Mouse (Mus musculus) heart, postnatal 14 days (tissue): ENCODE measurements around the gene Il24. TPM values are rescaled to one million over a fixed set of nuclear protein-coding genes. Genes with fewer than 3 reads are reported as not detected.
A peak's percentile ranks its signal among the peaks of the same experiment; 100 is the strongest.

ENCODE experiments used
- DNase-seq, 2 experiments: peaks; one replicate each; pipeline ENCODE4 v3.0.0; 2021 to 2022
- intact Hi-C: fragments of 180-260 bp; cut with DNase I; formaldehyde crosslinking; loops from one replicate; pipeline ENCODE4 v1.15.1; 2025
- total RNA-seq, 2 experiments: library from RNA; stranded (reverse); gene quantifications; 2 replicates each; pipeline ENCODE4 v1.2.3; 2021

The Il24 gene
- total RNA-seq, 2 experiments from 2014 or later = not detected

DNA sequence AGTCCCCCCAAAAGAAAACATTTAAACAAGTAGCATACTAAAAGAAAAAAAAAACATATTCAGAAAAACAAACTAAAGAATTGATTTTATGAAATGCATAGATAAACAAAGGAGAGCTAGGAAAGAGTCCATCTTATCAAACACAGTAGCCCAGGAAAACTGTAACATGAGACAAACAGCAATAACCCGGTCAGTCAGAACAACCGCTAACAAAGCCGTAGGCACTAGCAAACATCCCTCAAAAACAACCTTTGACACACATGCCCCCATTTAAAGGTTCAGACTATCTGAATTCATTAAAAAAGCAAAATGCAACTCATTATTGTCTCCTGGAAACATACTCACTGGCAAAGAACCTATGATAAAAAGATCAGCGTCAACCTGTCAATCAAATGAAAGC is 29.8 kb downstream of the Il24 start:
- no peak for DNase-seq
- intact Hi-C loops = no loop called here

DNA sequence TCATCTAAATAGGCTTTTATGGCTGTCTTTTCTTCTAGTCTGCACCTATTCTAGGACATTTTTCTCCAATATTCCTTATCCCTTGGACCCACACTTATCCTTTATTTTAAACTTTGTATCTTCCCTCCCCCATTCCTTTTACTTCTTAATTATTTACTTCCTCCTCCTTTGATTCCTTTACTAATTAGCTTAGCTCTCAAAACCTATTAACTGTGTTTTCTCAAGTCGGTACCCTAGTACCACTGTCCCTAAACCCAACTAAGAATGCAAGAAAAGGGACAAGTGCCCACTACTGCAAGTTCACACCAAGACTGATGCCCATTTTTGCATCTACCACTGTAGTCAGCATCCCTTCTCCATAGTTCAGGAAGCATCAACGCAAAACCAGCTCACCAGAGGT is 31.5 kb downstream of the Il24 start:
- no peak for DNase-seq
- intact Hi-C loops = no loop called here

DNA sequence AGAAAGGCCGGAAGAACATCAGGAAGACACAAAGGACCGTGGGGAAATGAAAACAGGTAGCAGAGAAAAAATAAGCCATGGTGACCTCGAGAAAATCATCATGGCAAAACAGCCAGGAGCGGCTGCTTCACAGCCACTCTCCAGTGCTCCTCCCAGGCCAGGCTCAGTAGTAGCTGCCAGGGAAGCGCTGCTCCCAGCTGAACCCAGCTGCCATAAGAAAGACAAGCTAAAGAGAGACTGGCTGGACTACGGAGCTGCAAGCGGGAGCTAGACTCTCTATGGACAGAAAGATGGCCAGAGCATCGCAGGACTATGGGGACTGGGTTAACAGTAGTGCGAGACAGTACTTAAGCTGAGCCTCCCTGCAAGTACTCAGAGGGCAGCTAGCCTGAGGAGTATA is 32.4 kb downstream of the Il24 start:
- intact Hi-C loops = no loop called here
- DNase-seq = peak; percentile 11 to 27

DNA sequence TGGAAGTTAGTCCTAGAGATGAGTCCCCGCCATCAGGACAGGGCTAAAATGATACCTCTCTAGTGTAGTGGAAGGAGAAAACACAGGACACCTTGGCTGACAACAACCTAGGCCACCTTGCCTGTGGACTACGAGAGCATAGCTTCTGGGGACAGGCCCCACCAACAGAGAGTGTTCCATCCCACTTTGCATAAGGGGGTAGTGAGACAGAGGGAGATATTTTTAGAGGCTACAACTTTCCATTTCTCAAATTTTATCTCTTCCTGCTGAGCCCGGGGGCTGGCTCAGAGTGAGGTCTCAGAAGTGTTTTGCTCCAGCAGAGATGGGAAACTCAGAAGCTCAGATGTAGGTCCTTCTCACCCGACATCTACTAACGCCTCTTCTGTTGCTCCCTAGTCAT is 36.8 kb downstream of the Il24 start:
- DNase-seq = no peak
- intact Hi-C loops = no loop called here

DNA sequence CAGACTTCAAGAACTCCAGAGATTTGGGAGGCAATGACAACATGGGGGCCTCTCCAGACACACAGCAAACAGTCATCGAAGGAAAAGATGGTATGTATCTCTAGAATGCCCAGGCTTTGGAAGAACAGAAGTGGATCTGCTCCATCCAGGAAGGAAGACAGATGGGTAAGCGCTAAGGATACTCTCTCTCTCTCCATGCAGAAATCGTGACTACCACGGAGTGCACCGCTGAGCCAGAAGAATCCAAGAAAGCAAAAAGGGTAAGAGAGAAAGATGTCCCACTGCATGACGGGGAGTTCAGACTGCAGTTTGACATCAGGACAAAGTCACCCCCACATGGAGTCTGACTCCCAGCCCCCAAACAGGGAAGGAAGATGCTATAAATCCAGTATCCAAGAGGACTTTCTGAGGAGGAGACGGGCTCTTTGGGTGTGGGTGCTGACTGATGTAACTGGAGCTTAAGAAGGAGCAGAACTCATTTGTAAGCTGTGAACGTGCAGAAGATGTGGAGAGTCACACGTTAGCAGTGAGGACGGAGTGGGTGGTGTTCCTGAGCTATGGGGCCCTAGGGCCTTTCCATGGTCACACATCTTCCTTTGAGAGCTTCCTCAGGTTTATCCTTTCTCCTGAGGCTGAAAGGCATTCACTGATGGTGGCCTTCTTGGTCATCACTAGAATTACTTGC is 37.6 kb downstream of the Il24 start:
- intact Hi-C loops = no loop called here
- no peak for DNase-seq

DNA sequence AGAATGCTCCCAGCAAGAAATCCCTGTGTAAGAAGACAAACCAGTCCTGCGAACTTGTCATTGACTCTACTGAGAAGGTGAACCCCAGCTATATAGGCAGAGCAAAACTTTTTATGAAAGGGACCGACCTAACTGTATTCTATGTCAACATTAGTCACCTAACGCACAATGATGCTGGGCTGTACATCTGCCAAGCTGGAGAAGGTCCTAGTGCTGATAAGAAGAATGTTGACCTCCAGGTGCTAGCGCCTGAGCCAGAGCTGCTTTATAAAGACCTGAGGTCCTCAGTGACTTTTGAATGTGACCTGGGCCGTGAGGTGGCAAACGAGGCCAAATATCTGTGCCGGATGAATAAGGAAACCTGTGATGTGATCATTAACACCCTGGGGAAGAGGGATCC is 42.7 kb downstream of the Il24 start:
- intact Hi-C loops = no loop called here
- DNase-seq = no peak

DNA sequence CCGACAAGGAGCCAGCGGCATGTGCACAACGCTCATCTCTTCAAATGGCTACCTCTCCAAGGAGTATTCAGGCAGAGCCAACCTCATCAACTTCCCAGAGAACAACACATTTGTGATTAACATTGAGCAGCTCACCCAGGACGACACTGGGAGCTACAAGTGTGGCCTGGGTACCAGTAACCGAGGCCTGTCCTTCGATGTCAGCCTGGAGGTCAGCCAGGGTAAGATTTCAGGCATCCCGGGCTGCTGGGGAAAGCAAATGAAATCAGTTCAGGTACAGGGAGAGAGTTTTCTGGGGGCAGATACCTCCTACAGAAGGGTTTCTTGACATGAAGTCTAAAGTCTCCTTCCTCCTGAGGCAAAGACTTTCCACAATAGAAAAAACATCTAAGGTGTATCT is 45.6 kb downstream of the Il24 start:
- no peak for DNase-seq
- intact Hi-C loops = no loop called here

DNA sequence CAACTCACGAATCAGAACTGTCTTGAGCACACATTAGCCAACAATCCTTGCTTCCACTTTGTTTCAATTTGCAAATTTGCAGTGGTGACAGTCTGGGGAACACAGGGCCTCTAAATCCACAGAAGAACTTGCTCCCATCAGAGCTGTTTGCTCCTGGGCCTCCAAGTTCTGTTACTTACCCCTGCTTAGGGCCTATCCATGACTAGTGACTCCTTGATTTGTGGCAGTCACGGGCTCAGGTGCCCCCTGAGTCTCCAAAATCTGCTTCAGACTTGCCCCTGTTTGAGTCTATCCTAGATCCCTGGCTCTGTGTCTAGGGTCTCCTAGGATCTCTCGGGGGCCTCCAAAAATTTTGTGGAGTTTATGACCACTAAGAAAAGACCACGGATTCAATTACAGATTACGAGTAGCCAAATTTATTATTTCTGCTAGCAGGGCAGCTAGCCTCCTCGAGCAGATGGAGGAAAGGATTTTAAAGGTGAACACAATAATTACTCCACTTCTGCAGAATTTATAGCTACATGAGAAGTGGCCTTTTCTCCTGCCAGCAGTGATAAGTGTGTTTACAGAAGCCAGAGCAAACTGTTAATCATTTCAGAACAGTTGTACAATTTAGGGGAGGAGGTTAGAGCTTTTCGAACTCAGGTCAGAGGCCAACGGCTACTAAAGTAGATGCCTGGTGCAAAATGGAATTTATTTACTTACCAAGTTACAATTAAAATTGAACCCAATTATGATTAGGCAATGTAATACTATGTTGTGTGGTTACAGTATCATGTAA is 46.5 kb downstream of the Il24 start:
- intact Hi-C loops = no loop called here
- DNase-seq = no peak

DNA sequence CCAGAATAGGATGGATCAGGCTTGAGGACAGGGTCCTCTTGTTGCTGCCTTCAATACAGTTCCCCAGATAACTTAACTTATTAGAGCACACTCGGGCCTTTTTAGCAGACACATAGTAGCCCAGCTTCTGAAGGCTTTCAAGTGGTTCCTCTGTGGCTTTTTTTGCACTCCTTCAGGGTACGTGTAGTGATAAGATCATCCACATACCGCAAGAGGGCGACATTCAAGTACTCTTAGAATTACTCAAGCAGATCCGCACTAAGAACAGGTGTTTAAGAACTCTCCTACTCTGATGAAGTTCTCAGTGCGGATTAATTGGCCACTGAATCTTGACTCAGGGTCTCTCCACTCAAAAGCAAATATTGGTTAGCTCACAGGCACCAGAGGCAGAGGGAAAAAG is 49.0 kb downstream of the Il24 start:
- DNase-seq = peak in 1 of 2 experiments; percentile 5

DNA sequence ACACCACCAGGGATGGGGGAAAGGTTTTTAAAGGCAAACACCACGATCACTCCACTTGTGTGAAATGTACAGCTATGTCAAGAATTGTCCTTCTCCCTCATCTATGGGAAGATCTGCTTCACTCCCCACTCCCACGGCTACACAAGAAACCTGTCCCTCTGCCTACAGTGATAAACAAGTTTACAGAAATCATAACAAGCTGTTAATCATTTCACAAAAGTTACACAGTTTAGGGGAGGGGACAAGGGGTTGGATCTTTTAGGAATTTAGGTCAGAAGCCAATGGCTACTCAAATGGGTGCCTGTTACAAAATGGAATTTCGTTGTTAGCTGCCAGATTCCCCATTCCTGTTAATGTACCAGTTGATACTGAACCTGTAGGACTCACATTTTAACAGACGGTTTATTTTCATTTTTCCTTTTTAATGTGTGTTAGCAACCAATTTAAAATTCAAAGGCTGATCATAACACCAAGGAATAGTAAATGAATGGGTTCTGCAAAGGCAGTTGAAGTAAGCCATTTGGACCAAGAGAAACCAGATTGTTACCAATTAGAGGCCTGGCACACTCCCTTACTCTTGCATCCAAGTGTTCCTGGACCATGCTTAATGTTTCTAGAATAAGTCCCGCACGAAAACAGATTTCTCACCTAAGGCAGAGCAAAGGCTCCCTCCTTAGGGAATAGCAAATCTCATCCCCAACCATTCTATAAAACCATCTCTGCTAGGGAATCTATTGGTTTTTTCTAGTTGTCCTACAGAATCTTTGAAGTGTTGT is 51.9 kb downstream of the Il24 start:
- intact Hi-C loops = no loop called here
- DNase-seq = no peak

More for the DNA sequence above, 49.0 kb downstream of the Il24 start:
- intact Hi-C loops = no loop called here

DNA sequence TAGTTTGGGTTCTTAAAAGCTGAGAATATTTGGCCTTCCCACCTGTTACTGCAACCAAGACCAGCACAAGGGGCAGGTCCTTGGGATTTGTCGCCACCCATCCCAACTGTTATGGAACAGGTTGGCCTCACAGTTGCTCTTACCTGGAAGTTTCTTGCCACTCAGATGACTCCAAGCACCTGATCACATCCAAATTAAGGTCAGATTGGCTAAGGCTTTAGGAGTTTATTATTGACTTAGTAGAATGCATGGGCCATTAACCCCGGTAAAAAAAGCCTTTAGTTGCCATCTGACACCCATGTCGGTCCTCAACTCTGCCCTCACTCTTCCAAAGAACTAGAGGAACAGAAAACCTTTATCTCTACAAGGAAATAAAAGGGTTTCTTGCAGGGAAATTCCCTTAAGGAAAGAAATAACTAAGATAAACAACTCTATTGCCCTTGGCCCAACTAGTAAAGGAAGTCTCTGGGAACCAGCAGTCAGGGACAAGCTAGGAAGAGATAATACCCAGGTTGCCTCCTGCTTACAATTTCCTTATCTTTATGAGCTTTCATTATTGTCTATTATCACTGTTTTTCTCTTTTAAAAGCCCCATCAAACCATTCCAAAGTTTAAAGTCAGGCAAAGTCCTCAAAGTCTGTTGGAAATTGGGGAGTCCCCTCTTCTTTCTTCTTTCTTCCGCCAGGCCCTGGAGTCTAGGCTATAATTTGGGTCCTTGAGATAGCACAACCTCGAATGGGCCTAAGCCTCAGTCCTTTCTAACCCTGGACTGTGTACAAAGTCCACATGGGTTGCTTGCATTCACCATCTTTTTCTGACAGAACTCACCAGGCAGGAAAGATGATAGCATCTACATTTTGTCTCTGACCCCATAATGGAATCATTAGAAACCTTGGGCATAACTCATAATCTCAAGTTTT is 54.8 kb downstream of the Il24 start:
- intact Hi-C loops = no loop called here

More for the DNA sequence above, 54.8 kb downstream of the Il24 start:
- DNase-seq = no peak

Other genes with a start within 250 kb of the Il24 start
- not detected for gene C4bp, start 225.8 kb downstream of the Il24 start, total RNA-seq
- not detected for gene Gm29427, start 171.7 kb downstream of the Il24 start, total RNA-seq
- gene Yod1, start 170.1 kb downstream of the Il24 start, total RNA-seq = 1 to 10 TPM; 6.3 to 6.6 TPM
- gene Pfkfb2, start 158.2 kb downstream of the Il24 start, total RNA-seq = 10 to 100 TPM; 65.7 to 70.8 TPM
- under 1 TPM; 0.57 to 0.73 TPM for gene AA986860, start 155.5 kb downstream of the Il24 start, total RNA-seq
- under 1 TPM; 0.17 to 0.41 TPM for gene Fcamr, start 86.6 kb downstream of the Il24 start, total RNA-seq
- gene Pigr, start 60.8 kb downstream of the Il24 start, total RNA-seq = under 1 TPM in 1 of 2 experiments, not detected in 1; 0.19 TPM
- under 1 TPM; 0.41 to 0.61 TPM for gene Fcmr, start 21.8 kb downstream of the Il24 start, total RNA-seq
- gene Il20, start 24.0 kb upstream of the Il24 start, total RNA-seq = not detected
- not detected for gene Il19, start 52.7 kb upstream of the Il24 start, total RNA-seq
- gene Il10, start 132.4 kb upstream of the Il24 start, total RNA-seq = not detected
- gene Mapkapk2, start 210.4 kb upstream of the Il24 start, total RNA-seq = 100 to 1,000 TPM; 209 to 221 TPM